Mouse (Mus musculus) erythroblast, embryonic 14.5 days (primary cell): ENCODE data around the gene Def6.

Experiments
- GATA1 ChIP-seq: IDR thresholded peaks from 2 replicates; pipeline ENCODE4 v1.6.1; 2012; ENCODE audit warnings: low read length, inconsistent platforms, mixed read lengths
- TAL1 ChIP-seq: IDR thresholded peaks from 3 replicates; pipeline ENCODE4 v1.6.1; 2012; ENCODE audit warnings: low read length, inconsistent platforms, mixed read lengths

DNA sequence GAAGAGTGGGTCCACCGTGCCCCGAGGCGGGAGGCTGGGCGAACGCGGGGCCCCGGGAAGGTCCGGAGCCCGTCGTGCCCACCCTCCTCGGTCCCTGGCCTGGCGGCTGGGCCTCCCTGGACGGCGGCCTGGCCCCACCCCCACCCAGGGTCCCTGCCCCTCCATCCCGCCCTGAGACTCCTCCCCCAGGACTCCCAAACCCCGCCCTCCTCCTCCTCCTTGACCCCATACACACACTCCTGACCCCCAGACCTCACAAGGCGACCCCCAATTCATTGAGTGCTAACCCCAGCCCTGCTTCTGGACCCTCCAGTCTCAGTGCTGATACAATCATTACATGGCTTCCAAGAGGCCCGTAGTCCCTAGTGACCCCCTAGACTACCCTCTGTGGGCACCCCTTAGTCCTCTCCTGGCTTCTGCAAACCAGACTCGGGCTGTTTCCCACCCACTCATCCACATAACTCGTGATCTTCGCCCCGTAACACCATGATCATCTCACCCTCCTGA, 30.0 kb upstream of the Def6 start:
- TF ChIP-seq GATA1 (no peak), TAL1 (no peak)
